Mouse (Mus musculus): Measurements from ENCODE around the gene D5Ertd579e.
"Not testable (repeated sequence)": the region's sequence is repeated elsewhere in the genome, so short reads cannot be mapped to it uniquely, and the experiment has no call there.

D5Ertd579e gene

GRCm38 (mm10) chr5:36679918-36680598 lies 15.8 kb downstream of the D5Ertd579e start:
- no peak for DNase-seq

DNA sequence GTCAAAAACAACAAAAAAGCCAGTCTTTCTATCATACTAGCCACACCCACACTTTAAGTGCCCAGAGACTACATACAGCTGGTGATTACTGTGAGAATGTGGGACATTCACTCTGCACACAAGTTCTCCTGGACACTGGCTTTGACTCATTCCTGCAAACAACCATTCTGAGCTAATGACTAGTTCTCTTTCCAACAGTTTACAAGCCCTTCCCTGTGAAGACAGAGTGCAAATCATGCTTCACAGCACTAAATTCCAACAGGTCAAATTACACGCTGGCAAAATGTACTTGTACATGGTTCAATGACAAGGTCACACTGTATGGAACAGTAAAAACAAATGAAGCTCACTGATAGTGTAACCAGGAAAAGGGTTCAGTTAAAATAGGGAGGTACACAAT lies 17.0 kb downstream of the D5Ertd579e start:
- no peak for DNase-seq

DNA sequence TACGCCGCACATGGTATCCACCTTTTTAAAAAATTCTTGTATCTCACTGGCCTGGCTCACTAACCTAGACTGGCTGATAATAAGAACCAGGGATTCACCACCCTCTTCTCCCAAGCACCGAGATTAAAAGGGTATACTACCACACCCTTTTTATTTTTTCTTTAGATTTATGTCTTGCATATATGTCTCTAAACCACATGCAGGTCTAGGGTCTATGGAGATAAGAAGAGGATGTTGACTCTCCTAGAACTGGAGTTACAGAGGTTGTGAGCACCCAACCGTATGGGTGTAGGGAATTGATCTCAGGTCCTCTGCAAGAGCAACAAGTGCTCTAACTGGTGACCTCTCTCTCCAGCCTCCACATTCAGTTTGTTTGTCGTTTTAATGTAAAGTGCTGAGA lies 17.9 kb downstream of the D5Ertd579e start:
- DNase-seq, result no peak

GRCm38 (mm10) chr5:36675466-36675865 lies 20.4 kb downstream of the D5Ertd579e start:
- no peak for DNase-seq

DNA sequence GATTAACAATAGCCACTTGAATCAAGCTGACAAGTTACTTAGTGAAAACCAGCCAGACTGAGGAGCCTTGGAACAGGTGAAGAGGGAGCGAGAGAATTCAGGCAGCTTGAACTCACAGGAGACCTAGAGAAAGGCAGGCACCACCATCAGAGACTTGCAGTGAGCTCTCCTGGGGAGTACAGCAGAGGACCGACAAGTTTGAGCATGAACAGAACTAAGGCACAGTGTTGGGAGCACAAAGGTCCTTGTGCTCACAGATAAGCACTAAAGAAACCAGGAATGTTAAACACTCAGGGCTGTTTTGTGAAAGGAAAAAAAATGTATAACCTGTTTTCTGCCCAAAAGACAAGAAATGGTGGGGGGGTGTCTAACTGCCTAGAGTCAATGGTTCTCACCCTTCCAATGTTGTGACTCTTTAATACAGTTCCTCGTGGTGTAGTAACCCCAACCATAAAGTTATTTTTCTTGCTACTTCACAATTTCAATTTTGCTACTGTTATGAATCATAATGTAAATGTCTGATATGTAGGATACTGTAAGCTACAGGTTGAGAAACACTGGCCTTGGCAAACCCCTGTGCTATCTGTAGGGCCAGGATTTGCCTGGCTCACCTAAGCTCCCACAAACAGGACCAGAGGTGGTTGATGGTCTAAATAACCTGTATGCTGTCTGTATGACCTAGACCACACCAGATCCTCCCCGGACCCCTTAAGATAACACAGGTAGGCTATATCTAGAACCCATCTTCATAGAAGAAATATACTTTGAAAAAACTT lies 21.0 kb downstream of the D5Ertd579e start:
- DNase-seq, result no peak

GRCm38 (mm10) chr5:36669021-36670008 lies 26.5 kb downstream of the D5Ertd579e start:
- DNase-seq, result no peak

- no peak for DNase-seq
These were observed 27.3 kb downstream of the D5Ertd579e start for GRCm38 (mm10) chr5:36668572-36668971.

DNA sequence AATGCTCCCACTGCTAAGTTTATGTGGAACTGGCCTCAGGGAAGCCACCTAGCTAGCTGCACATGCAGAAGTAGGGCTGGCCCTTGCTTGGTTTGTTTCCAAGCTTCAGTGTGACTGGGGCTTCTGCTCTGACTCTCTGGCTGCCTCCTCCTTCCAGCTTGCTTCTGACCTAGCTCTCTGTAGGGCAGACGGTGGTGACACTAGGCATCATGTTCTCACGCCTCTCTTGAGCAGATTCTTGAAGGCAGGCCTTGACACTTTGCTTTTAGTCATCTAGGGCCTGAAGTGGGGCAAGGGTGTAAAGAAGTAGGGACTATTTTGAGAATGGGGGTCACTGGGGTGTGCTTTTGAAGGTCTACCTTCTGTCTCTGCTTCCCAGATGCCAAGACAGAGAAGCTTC lies 27.8 kb downstream of the D5Ertd579e start:
- not testable (repeated sequence) for DNase-seq

GRCm38 (mm10) chr5:36667165-36667564 lies 28.7 kb downstream of the D5Ertd579e start:
- DNase-seq, result no peak

GRCm38 (mm10) chr5:36666699-36667098 lies 29.1 kb downstream of the D5Ertd579e start:
- DNase-seq, result not testable (repeated sequence)

DNA sequence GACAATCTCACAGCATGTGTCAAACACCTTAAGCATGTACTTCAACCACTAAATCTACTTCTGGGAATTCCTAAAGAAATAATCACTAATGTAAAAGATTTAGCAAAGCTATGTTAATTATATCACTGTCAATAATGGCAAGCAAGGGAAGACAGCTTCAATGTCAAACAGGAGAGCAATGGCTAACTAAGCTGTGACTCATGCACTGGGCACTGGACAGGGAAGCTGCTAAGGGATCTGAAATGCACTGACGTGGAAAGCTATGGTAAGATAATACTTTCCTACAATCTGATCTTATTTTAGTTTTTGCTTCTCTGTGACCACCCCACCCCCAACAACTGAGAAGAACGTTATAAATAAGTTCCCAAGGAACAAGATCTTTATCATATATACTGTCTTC lies 32.5 kb downstream of the D5Ertd579e start:
- DNase-seq, result no peak

DNA sequence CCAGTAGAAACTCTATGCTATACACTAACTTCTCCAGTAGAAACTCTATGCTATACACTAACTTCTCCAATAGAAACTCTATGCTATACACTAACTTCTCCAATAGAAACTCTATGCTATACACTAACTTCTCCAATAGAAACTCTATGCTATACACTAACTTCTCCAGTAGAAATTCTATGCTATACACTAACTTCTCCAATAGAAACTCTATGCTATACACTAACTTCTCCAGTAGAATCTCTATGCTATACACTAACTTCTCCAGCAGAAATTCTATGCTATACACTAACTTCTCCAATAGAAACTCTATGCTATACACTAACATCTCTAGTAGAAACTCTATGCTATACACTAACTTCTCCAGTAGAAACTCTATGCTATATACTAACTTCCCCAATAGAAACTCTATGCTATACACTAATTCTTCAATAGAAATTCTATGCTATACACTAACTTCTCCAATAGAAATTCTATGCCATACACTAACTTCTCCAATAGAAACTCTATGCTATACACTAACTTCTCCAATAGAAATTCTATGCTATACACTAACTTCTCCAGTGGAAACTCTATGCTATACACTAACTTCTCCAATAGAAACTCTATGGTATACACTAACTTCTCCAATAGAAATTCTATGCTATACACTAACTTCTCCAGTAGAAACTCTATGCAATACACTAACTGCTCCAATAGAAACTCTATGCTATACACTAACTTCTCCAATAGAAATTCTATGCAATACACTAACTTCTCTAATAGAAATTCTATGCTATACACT lies 34.7 kb downstream of the D5Ertd579e start:
- DNase-seq, result not testable (repeated sequence)

GRCm38 (mm10) chr5:36625612-36626011 lies 70.2 kb downstream of the D5Ertd579e start:
- no peak for DNase-seq

DNA sequence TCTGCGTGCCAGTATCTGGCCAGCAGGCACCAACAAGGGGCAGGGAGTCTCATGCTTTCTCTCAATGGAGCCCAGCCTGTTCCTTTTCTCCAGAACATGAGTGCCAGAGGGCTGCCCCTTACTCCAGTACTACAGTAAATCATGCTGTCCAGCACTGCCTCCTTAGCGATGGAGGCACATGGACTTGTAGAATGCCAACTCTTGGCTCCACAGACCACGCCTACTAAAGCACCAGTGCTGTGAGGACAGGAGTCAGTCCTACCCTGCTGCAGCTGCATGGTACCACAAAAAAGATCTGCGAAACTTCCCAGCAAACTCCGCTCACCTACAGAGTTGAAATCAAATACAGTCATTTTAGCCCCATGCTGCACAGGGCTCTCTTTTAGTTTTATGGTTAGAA lies 72.2 kb downstream of the D5Ertd579e start:
- DNase-seq, result no peak

DNA sequence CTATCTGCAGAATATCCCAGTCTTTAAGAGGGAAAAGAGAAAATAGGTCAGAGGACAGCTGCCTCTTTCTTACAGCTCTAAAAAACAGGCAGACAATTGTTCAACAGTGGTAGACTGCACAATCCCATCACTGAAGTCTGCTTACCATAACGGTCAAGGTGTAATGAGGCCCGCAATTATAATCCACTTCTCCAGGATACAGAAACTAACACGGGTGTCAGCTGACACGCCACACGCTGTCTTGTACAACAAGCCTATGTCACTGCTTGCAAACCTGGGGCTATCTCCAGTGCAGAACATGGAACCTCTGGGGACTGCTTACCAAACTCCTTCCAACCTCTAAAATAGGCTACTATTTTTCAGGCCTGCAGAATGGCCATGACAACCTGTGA lies 74.8 kb downstream of the D5Ertd579e start:
- no peak for DNase-seq

- no peak for DNase-seq
These were observed 75.3 kb downstream of the D5Ertd579e start for GRCm38 (mm10) chr5:36620409-36621057.

DNA sequence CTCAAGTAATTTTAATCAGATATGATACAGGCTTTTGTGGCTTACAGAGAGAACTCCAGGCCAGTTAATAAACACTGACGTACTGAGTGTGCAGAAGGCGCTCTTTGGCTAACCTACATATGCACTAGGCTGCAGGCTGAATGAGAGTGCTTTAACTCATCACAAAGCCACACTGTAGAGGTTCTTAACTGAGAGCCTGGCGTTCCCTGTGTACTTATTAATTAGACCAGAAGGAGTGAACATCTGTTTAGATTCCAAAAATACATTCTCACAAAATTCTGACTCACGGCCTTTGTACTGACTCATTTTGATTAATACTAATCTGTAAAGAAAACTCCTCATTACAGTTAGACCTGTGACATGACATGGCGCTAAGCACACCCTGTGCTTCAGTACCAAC lies 76.9 kb downstream of the D5Ertd579e start:
- DNase-seq, result no peak

DNA sequence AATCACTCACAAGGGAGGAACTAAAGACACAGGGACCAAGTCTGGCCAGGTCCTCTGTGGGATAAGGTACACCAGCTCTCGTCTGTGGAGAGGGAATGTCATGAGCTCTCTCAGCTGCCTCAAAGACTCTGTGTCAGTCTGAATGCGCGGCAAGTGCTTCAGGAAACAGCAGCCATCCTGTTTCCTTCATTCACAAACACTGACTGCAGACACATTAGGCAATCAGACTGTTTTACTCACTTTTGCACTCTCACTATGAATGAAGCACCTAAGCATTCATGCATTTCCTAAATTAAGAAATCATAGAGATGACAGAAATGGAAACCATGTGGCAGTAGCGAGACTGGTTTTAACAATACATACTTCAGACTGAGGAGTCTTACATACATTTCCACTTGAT lies 77.5 kb downstream of the D5Ertd579e start:
- DNase-seq, result no peak

DNA sequence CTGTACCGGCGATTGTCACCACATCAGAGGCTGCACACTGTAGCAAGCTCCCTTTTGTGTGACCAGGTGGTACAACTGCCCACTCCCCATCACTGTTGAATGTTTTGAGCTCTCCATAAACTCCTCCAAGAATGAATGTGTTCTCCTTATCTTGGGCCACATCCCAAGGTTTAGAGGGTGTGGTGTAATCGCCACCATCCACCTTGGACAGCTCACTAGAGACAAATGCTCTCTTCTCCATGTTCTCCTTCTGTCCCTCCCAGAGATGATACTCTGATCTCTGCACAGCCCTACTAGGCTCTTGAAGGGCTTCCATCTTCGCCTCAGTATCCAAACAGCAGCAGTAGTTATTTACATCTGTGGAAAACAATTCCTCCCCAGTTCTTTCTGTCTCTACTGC lies 81.7 kb downstream of the D5Ertd579e start:
- DNase-seq, result no peak

DNA sequence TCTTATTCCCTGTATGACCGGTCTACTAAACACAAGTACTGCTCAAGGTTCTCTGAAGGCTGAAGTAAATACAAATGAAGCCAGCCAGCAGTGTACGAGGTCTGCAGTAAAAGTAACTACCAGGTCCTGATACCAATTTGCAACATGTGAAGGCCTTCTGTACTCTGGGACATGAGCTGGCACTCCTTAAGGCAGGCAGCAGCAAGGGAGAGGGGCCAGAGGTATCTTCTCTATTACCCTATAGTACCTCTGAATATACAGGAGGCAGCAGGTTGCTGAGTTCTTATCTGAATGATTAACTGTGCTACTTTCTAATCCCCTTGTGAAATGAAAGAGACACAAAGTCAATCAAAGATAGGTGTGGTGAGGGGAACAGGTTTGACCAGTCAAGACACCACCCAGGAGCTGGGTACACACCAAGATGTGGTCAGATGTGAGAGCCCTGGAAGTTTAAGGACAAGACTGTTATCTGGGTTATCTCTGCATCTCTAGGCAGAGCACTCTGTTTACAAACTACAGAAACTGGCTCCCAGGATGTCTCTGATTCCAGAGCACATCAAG lies 86.8 kb downstream of the D5Ertd579e start:
- no peak for DNase-seq

DNA sequence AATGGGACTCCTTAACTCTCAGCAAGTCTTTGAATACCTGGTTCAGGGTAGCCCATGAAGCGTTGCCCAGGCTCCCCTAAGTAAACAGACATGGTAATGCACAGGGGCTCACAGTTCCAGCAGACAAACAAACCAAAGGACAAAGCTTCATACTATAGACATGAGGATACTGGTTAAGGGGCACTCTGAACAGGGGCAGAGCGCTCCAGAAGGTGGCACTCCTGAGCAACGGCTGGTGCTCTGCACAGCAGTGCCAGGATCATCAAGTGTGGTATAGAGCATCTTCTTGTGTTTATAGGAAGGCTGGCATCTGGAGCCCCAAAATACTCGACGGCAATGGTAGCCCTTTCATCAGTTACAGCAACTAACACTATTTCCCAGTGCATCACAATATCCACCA lies 92.8 kb downstream of the D5Ertd579e start:
- peak; percentile 70 to 75 for DNase-seq

DNA sequence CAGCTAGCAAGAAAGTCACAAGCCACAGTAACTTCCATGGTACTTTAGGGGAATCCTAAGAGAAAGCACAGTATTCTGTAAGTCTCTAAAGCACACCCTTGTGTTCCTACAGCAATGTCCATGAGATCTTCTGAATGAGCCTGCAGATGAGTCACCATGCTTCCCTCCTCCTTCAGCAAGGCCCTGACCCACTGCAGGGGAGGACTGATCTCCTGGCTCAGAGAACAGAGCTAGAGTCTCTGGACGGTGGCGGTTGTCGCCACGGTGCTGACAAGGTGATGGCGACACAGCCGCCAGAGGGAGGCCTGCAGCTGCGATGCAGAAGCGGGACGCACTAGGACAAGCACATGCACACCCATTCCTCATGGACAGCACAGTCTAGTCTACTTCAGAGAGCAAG lies 93.8 kb downstream of the D5Ertd579e start:
- DNase-seq, result no peak
